Mouse (Mus musculus) erythroblast, embryonic 14.5 days (primary cell): ENCODE data around the gene Grb7.

Experiments
- GATA1 ChIP-seq: IDR thresholded peaks from 2 replicates; pipeline ENCODE4 v1.6.1; 2012; ENCODE audit warnings: low read length, inconsistent platforms, mixed read lengths
- TAL1 ChIP-seq: IDR thresholded peaks from 3 replicates; pipeline ENCODE4 v1.6.1; 2012; ENCODE audit warnings: low read length, inconsistent platforms, mixed read lengths

- TF ChIP-seq TAL1 (no peak), GATA1 (no peak)
These were observed 58.7 kb downstream of the Grb7 start for GRCm38 (mm10) chr11:98504926-98505325.
